ENCODE assay signal across 13 mouse cellular contexts in genomic region chr10:96557336-96557735, GRCm38 (mm10).
"Had no signal": no experiment of that assay in that cellular context is flagged by ENCODE, and none has a peak within 500 bp of the region (broad histone marks: within the 10 kb centered on the region; RNA-seq: fewer than 3 reads in every experiment).

No protein-coding gene starts in this region.

- H3K27me3 ChIP-seq: kidney, embryonic 15.5 days; limb, embryonic 15.5 days; liver, embryonic 12.5 days; lung, embryonic 15.5 days; megakaryocyte, embryonic 14.5 days; midbrain, embryonic 15.5 days; neural tube, embryonic 13.5 days; stomach, embryonic 15.5 days had no signal

- DNase-seq: kidney, postnatal 14 days; lung, postnatal 14 days; retina, postnatal 1 day; right cerebral cortex, postnatal 4 days; thymus, postnatal 36 days had no signal

- ATAC-seq: liver, embryonic 12.5 days; midbrain, embryonic 15.5 days had no signal
